Mouse (Mus musculus): ENCODE measurements around the gene Vmac. TPM values are rescaled to one million over a fixed set of nuclear protein-coding genes. Genes with fewer than 3 reads are reported as not detected.

The Vmac gene
- 32.8 and 33.0 TPM in 2 replicates for polyA plus RNA-seq (2012; rRNA removed)

DNA sequence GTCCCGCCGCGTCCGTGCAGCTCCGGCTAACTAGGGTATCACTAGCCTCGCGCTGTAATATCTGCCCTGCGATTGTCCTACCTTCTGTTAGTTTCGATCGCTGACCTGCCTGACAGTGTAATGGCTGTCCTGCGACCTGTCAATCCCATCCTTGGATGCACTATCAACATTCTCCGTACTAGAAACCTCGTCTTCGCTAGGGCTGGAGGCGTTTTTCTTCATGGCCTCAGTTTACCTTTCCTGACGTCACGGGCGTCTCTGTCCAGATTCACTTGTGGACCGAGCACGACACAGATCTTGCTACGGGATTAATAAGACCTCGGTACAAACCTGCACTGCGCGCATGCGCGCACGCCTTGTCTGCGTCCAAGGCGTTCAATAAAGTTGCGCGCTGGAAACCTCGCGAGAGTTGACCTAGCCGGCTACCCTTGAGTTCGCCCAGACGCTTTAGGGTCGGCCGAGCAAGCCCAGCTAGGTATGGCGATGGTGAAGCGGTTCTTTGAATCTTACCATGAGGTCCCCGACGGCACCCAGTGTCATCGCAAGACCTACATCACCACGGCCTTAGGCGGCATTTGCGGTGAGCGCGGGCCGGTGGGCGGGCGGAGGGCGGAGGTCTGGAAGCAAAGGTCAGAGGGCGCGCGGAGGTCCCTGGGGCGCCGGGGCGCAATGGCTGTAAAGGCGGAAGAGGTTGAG lies at the start of gene Vmac, which contains the start of gene Ndufa11:
Gene Vmac (minus strand): TSS at position 660 of the 696 bp plus-strand sequence.
Gene Ndufa11 (plus strand): TSS at position 405 of the 696 bp plus-strand sequence.
- Histone ChIP-seq H3K4me1 (ENCODE audit: control insufficient read depth, insufficient read depth, low read length) (peaks cover 7% of the 10 kb centered on the region; the same call in 1 of the 2 replicates), H3K36me3 (ENCODE audit: control insufficient read depth, insufficient read depth, low read length) (no peaks in the 10 kb centered on the region), H3K27ac (ENCODE audit: insufficient read depth, low read depth, low read length) (peak within 1 kb of the TSS; percentile 95), H3K4me3 (ENCODE audit: insufficient read depth, low read depth, low read length) (peak within 1 kb of the TSS; percentile 91), H3K27me3 (replicated peaks; ENCODE audit: control insufficient read depth, insufficient read depth, low read length) (no peaks in the 10 kb centered on the region)
- peak; percentile 72 for TF ChIP-seq POLR2A (IDR thresholded peaks at IDR 0.05; ENCODE audit: low read depth, low read length)
- TF ChIP-seq CTCF (conservative IDR thresholded peaks at IDR 0.05; ENCODE audit: insufficient read depth, insufficient read length, low read depth, low read length), result no peak
- DNase-seq, result peak; percentile 98
- WGBS, result under 1% methylated on average over 59 of the region's 59 CpGs

DNA sequence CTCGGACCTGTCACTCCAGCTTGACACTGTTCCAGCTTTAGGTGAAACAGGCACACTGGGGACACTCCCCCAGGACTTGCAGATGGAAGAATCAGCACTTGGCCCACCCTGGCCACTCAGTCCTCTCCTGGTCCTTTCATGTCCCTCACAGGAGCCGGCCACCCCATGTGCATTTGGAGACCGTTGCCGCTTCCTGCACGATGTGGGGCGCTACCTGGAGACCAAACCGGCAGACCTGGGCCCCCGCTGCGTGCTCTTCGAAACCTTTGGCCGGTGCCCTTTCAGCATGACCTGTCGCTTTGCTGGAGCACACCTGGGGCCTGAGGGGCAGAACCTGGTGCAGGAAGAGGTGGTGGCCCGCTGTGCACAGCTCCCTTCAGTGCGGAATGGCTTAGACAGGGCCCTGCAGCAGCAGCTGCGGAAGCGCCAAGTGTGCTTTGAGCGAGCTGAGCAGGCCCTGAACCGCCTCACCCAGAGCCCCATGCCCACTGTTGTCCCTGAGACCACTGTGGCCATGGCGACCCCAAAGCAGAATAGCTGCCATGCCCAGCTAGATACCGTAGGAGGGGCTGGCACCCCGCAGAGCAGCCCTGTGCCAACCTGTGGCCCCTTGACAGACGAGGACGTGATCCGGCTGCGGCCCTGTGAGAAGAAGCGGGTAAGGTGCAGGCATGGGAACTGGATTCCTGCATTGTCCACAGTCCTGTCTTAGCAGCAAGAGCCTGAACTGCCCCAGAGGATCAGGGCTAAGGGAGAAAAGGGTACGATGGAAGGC lies 49.0 kb upstream of the Vmac start:
- no peak for TF ChIP-seq CTCF (conservative IDR thresholded peaks at IDR 0.05; ENCODE audit: insufficient read depth, insufficient read length, low read depth, low read length)
- TF ChIP-seq POLR2A (IDR thresholded peaks at IDR 0.05; ENCODE audit: low read depth, low read length), result no peak
- Histone ChIP-seq H3K27me3 (replicated peaks; ENCODE audit: control insufficient read depth, insufficient read depth, low read length) (no peaks in the 10 kb centered on the region), H3K4me3 (ENCODE audit: insufficient read depth, low read depth, low read length) (no peak overlapping the region), H3K27ac (ENCODE audit: insufficient read depth, low read depth, low read length) (no peak overlapping the region), H3K4me1 (ENCODE audit: control insufficient read depth, insufficient read depth, low read length) (peaks cover 16% of the 10 kb centered on the region; the same call in 1 of the 2 replicates), H3K36me3 (ENCODE audit: control insufficient read depth, insufficient read depth, low read length) (no peaks in the 10 kb centered on the region)
- 95% methylated on average over 27 of the region's 27 CpGs for WGBS
- no peak for DNase-seq

DNA sequence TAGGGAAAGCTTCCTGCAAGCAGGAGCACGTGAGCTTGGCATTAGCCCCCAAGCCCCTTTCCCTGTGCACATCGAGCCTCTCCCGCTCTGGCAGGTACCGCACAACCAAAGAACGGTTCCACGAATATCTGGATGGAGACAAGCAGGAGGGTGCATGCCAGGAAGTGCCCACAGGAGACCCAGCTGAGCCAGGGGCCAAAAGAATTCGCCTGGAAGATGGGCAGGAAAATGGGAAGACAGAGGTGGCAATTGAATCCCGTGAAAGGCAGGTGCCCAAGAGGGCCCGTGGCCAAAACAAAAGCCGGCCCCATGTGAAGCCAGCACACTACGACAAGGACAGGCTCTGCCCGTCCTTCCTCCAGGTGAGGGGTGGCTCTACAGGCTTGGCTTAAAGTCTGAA lies 47.6 kb upstream of the Vmac start:
- whole genome bisulfite sequencing, result 42% methylated on average over 12 of the region's 12 CpGs
- H3K27me3 ChIP-seq (replicated peaks; ENCODE audit: control insufficient read depth, insufficient read depth, low read length), result no peaks in the 10 kb centered on the region
- H3K4me1 ChIP-seq (ENCODE audit: control insufficient read depth, insufficient read depth, low read length), result peaks cover 21% of the 10 kb centered on the region; the same call in 1 of the 2 replicates
- 0 out of 2 replicates have a peak overlapping the region, but pooled peaks have one; percentile 5 for H3K27ac ChIP-seq (ENCODE audit: insufficient read depth, low read depth, low read length)
- H3K4me3 ChIP-seq (ENCODE audit: insufficient read depth, low read depth, low read length), result peak overlapping the region; percentile 93
- H3K36me3 ChIP-seq (ENCODE audit: control insufficient read depth, insufficient read depth, low read length), result no peaks in the 10 kb centered on the region
- no peak for TF ChIP-seq POLR2A (IDR thresholded peaks at IDR 0.05; ENCODE audit: low read depth, low read length)
- TF ChIP-seq CTCF (conservative IDR thresholded peaks at IDR 0.05; ENCODE audit: insufficient read depth, insufficient read length, low read depth, low read length), result no peak
- no peak for DNase-seq

DNA sequence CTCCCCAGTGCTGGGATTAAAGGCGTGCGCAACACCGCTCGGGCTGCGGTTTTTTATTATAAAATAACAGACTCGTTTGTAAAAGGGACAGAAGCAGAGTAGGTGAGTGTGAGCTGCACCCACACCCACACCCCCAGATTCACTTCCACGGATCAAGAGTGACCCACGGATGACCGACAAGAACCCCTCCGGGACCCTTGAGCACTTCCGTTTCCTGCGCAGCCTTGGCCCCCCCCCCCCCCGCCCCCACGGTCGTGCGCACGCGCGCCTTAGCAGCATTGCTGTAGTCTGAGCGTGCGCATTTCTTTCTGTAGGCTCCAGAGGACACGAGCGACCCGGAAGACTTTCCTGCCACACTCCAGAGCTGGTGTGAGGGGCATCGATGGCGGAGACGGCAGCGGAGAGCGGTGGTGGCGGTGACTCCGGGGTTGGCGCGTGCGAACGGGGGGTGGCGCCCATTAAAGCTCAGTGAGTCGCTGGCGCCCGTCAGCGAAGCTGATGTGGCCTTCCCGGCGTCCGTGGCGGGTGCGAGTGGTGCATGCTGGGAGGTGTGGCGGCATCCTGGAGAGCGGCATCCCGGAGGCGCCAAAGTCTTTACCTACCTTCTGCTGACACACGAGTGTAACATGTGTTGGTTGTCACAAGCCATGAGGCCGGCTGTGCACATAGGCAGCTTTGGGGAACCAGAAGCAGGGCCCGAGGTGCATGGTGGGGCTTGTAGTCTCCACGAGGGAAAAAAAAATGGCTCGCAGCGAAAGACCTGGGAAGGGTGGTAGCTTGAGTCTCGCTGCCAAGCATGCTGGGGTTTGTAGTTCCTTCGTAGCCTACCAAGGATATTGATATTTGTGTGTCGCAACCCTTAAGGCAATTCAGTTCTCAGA lies 46.9 kb upstream of the Vmac start, which contains the start of gene Dus3l:
Gene Dus3l (plus strand): TSS at position 284 of the 881 bp plus-strand sequence.
- H3K4me3 ChIP-seq (ENCODE audit: insufficient read depth, low read depth, low read length), result peak within 1 kb of the TSS; percentile 93
- H3K27ac ChIP-seq (ENCODE audit: insufficient read depth, low read depth, low read length), result peak within 1 kb of the TSS; percentile 99
- WGBS, result 1% methylated on average over 57 of the region's 58 CpGs
- peak; percentile 51 for TF ChIP-seq POLR2A (IDR thresholded peaks at IDR 0.05; ENCODE audit: low read depth, low read length)
- TF ChIP-seq CTCF (conservative IDR thresholded peaks at IDR 0.05; ENCODE audit: insufficient read depth, insufficient read length, low read depth, low read length), result no peak
- H3K4me1 ChIP-seq (ENCODE audit: control insufficient read depth, insufficient read depth, low read length), result peaks cover 21% of the 10 kb centered on the region; the same call in 1 of the 2 replicates
- DNase-seq, result peak; percentile 94
- H3K27me3 ChIP-seq (replicated peaks; ENCODE audit: control insufficient read depth, insufficient read depth, low read length), result no peaks in the 10 kb centered on the region
- no peaks in the 10 kb centered on the region for H3K36me3 ChIP-seq (ENCODE audit: control insufficient read depth, insufficient read depth, low read length)

DNA sequence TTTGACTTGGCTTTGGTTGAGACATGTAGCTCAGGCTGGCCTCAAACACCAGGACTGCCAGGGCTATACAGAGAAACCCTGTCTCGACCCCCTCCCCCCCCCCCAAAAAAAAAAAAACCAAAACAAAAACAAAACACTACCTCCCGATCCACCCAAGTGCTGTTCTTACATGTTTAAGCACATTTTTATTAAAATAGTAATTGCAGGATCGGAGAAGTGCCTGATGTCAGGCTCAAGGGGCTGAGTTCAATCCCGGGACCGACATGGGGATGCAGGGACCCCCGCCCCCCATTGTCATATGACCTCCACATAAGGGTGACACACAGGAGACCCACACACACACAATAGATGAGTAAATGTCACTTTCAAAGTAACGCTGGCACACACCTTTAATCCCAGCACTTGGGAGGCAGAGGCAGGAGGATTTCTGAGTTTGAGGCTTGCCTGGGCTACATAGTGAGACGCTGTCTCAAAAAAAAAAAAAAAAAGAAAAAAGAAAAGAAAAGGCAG lies 46.0 kb upstream of the Vmac start:
- peak overlapping the region; percentile 97; the same call in 1 of the 2 replicates for H3K27ac ChIP-seq (ENCODE audit: insufficient read depth, low read depth, low read length)
- TF ChIP-seq CTCF (conservative IDR thresholded peaks at IDR 0.05; ENCODE audit: insufficient read depth, insufficient read length, low read depth, low read length), result no peak
- TF ChIP-seq POLR2A (IDR thresholded peaks at IDR 0.05; ENCODE audit: low read depth, low read length), result no peak
- no peaks in the 10 kb centered on the region for H3K27me3 ChIP-seq (replicated peaks; ENCODE audit: control insufficient read depth, insufficient read depth, low read length)
- H3K4me1 ChIP-seq (ENCODE audit: control insufficient read depth, insufficient read depth, low read length), result peaks cover 21% of the 10 kb centered on the region; the same call in 1 of the 2 replicates
- 77% methylated on average over 8 of the region's 8 CpGs for WGBS
- H3K4me3 ChIP-seq (ENCODE audit: insufficient read depth, low read depth, low read length), result no peak overlapping the region; the same call in 1 of the 2 replicates
- H3K36me3 ChIP-seq (ENCODE audit: control insufficient read depth, insufficient read depth, low read length), result no peaks in the 10 kb centered on the region
- no peak for DNase-seq
